Mouse (Mus musculus) right cerebral cortex, postnatal 4 days (tissue): ENCODE measurements around the gene Best3.

Source experiments
- DNase-seq: peaks from one replicate; pipeline ENCODE4 v3.0.0-alpha.2; 2022

The Best3 gene

DNA sequence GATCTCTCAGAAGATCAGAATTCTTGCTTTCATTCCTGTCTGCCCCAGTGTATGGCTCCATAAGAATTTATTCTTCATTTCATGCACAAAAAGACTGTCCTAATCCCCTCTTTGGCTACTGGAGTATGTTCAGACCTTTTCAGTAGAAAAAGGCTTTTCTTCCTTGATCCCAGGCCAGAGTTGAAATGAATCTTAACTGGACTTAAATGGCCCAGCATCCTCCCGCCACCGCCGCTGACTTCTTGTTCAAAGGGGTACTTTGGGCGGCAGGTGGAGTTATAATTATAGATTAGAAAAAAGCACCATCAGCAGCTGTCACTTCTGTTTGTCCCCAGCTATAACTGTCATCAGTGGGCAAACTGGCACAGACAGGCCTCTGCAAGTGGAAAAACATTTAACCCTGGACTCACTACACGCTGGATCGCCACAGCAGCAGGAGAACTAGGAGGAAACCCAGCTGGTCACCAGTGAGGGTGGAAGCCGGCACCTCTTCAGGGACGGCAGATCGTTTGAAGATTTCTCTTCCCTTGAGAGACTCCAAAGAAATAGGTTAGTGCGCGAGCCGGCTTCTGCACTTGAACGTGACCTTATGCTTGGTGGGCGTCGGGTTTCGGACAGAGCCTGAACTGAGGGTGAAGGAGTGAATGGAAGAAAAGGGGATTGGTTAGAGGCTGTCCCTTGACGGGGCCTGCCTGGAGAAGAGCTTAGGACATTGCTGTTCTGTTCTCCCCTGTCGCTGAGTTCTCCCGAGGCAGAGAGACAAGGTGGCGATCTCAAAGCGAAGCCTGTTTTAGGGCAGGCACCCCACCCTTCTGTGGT lies at the start of gene Best3:
TSS of gene Best3 (plus strand) at position 51 of the 819 bp plus-strand sequence.
- no peak for DNase-seq

DNA sequence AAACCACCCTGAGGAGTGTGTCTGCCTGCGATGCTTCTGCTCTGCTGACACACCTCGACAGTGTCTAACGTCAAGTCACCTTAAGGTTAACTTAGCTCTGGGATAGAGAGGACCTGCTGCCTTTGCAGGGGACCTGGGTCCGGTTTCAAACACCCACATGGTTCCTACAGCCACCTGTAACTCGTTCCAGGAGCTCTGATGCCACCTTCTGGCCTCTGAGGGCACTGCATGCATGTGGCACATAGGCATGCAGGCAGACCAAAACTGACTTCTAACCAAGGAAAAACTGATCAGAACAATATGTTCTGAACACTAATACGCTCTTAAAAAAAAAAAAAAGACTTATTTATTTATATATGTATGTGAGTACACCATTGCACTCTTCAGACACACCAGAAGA lies 43.1 kb upstream of the Best3 start:
- DNase-seq: peak; percentile 17

DNA sequence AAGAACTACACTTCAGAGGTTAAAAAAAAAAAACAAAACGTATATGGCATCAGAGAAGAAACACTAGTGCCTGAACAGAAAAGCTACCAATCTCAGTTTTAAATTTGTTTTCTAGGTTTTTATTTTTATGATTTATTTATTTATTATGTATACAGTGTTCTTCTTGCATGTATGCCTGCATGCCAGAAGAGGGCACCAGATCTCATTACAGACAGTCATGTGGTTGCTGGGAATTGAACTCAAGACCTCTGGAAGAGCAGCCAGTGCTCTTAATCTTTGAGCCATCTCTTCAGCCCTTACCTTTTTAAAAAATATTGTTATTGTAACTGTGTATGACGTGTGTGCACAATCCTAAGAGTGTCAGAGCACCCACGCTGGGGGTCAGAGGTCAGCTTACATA lies 42.0 kb upstream of the Best3 start:
- DNase-seq: no peak

DNA sequence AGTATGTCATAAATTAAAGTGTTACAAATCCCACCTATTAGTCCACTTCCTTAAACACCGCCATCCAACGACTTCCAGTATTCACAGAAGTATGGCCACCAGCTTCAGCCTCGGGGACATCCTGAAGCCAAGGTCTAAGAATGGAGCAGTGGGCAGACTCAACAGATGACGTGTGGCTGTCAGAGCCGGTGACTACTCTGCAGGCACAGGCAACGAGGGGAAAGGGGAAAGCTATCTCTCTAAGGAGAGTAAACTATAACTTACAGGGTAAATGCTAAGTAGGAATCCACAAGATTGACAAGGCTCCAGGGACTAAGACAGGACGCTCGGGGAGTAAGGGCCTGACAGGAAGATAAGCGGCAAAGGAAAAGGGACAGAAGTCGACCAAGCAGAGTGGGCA lies 41.2 kb upstream of the Best3 start:
- DNase-seq: no peak

DNA sequence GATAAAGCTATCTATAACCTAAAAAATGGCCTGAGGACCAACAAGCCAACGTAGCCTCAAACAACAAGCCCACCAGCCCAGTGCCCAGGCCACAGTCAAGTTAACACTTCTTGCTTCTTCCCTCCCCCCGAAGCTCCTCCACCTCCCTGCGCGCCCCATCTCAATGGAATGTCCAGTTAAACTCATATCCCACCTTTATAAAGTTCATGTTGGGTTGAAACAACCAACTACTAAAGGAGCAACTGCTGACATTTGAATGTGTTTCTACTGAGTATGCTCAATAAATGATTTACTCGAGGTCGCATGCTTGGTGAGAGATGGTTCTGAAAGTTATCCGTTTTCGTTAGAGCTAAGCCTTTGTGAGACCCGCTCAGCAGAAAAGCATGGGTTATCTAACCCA lies 37.7 kb upstream of the Best3 start:
- DNase-seq: no peak

DNA sequence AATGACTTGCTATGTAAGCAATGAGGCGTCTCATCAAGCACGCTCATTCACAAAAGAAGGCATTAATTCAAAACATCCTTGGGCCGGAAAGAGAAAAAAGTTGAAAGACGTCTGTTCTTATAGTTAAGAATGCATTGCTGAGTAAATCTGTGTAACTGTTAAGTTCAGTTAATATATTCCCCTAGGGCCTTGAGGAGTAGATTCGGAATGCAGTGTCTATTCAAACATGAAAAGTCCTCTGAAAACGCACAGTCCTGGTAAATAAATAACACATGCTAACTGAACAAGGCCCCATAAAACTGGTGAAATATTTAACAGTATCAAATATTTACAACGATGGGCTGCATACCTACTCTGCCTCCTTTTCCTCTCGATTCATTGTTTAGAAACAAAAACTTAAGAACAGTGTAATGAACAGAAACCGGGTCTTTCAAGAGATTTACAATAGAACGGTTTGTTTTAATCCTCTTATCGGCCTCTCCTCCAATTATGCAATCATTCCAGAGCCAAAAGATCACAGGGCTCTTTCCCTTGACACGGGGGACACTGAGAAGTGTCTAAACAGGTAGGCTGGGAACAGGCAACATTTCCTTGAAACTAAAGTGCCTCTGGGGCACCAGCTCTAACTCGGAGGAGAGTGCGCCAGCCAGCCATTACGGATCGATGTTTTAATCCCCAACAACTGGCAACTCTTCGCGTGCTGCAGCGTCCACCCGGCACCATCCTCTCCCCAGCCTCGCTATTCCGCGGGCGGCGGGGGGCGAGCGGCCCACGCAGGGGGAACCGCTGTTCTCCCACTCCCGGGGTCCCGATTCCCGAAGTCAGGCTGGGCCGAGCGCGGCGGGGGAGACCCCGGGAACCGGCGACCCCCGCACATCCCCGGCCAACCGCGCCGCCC lies 36.8 kb upstream of the Best3 start:
- peak; percentile 33 for DNase-seq

DNA sequence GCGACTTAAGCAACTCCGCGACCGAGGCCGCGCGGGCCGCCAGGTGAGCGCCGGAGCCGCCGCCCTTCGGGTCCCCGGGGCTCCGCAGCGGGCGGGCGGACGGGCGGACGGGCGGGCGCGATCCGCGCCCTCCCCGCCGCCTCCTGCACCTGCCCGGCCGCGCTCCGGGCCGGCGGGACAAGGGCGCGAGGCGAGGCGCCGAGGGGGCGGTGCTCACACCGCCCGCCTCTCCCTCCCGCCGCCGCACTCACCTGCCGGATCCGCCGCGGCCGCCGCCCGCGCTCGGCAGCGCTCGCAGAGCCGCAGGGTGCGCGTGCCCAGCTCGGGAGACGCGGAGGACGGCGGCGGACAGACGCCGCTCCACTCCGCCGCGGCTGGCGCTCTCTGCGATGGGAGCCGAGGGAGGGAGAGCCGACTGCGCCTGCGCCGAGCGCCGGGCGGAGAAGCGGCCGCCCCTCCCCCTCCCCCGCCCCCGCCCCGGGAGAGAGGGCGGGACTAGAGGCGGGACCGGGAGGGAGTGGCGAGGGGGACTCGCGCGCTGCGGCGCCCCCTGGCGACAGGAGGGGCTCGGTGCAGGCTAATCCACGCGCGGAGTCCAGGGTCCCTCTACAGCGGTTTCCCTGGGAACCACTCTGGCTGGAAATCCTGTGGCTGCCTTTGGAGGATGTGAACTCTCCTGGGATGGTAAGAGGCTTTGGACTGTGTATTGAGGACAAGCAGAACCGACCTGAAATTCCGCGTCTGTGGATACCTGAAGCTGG lies 35.9 kb upstream of the Best3 start, which contains the start of gene Rab3ip:
TSS of gene Rab3ip (minus strand) at position 761 of the 761 bp plus-strand sequence.
- DNase-seq: peak; percentile 98

DNA sequence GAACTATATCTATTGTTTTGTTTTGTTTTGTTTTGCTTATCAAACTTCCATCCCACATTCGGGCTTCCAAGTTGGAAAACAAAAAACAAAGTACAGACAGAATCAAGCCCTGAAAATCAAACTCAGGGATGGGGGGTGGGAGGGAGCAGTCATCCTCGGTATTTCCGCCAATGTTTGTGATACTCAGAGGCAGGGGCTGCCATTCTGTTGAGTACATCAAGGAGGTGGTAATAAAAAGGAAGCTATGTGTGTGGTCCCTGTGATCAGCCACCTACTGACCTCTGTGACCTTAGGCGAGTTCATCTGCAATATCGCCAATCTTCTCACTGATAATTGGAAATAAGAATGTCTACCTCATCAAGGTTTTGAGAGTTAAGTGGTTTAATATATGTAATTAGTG lies 35.2 kb upstream of the Best3 start:
- no peak for DNase-seq

DNA sequence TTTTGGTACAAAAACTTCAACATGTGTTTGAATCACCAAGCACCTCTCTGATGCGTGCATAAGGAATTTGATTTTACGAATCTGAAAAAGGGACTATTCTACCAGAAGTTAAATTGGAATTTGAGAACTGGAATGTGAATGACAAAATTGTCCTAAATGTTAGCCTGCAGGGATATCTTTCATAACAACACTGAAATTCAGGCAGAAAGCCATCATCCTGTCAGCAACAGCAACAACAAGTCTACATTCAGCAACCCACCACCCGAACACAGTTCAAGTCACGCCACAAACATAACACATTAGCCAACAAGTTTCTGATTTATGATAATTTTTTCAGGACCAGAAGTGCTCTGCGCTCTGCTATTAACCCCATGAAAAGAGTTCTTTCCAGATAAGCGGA lies 30.9 kb upstream of the Best3 start:
- no peak for DNase-seq

DNA sequence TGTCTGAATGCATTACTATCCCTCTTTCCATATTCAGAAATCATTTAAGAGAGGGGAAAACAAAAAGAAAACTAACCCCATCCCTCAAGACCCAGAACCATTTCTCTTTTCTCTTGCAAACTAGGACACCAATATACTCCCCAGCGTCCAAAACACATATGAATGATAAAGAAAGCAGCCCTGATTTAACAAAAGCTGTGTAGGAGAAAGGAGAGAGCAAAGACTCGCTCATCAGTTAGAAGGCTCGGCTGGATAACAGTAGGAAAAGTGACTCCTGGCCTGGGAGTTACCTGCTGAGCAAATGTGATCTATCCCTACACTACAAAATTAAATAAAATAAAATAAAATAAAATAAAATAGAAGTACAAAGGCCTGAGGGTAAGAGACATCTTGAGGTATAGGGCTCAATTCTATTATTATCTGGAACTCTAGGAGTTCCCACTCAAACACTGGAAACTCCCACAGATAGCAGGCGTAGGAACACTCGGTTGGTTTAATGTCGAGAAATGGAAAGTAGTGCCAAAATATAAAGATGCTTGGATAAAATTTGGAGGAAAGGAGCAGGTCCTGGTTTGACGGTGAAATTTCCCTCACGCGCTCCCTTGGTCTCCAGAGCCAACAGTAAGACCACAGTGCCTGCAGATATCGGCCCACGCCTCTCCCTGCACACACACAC lies 29.5 kb upstream of the Best3 start:
- DNase-seq: no peak

DNA sequence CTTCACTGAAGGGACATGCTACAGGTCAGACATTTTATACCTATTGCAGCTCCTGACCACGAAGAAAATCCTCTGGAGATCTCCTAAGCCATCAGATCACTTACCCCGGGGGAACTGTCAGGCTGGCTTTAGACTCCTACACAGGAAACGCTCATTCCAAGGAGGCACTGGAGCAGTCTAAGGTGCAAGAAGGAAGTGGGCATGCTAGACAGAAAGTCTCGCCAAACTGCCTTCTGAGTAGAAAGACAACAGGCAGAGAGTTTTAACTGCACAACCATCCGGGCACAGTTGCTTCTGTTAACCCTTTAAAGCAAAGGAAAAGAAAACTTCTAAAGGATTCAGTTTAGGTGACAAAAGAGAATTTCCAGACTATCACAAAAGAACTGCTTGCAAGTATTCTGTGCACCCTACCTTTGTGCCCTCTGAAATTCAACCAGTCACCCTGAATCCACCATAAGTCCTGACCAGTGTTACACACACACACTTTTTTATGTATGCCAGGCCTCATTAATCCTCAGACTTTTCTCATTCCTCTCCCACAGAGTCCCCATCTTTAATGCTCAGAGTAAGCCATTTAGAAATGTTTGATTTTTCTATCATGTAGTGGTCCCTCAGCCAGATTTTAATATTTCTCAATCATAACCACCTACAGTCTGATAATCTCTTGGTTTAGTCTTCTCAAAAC lies 28.1 kb upstream of the Best3 start:
- DNase-seq: no peak

DNA sequence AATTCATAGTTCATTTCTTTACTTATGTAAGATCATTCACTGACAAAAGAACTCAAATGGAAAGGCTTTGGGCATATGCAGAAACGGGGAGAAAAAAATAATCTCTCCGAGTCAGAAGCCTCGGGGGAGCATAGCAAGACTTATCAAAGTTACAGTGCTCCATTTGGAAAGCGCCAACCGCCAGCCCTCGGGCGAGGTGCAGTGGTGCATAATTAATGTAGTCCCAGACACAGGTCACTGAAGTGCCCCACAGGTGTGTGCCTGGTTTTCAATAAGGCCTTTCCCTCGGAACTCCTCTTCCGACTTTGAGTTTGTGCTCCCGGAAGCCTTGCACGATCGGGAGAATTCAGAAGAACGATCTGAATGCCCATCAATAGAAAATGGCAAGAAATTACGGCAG lies 24.0 kb upstream of the Best3 start:
- DNase-seq: no peak

DNA sequence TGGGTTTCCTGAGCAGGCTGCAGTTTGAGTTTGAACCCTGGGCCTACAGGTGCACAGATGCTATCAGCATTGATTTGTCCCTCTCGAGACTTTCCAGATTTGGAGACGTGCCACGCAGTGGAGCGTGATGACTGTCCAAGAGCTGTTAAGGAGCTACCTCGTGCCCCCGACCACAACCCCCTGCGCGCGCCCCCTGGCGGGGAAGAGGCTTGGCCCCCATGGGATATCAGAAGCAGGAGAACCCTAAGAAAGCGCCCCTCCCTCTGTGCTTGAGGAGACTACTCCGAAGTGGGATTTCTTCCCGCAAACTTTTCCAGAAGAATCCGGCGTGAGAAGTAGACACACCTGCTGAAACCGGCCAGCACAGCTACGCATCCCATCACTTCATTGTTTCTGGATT lies 23.3 kb upstream of the Best3 start:
- DNase-seq: no peak

DNA sequence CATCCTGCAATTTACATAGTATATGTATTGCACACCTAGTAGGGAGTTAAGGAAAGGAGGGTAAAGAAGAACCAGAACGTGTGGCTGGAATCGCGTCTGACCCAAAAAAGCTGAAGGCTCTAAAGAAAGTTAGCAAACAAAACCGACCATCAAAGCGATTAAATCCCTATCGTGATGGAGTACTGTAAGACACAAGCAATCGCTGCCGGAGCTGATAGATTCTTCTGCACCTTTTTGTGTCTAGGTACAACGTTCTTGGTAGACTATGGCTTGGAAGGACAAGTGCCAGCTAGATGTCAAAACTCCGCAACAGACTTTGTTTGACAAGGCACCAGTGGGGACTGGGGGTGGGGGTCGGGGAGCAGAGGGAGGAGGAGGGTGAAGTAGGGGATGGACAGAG lies 22.0 kb upstream of the Best3 start:
- DNase-seq: no peak

DNA sequence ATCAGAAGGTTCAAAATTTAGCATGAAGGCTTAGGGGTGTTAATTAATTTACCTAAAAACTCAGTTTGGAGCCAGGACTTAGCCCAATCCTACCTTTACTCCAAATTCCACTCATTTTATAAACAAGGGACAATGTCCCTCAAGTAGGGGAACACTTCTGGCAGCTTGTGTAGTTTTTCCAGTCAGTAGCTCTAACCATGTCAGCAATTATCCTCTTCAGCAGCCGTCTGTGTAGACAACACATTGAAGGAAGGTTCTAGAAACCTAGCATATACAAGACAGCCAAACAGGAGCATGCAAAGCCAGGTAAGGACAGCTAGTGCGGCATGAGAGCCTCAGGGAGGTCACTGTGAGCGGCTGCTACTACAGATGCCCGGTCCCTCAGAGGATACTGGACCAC lies 21.5 kb upstream of the Best3 start:
- DNase-seq: no peak

DNA sequence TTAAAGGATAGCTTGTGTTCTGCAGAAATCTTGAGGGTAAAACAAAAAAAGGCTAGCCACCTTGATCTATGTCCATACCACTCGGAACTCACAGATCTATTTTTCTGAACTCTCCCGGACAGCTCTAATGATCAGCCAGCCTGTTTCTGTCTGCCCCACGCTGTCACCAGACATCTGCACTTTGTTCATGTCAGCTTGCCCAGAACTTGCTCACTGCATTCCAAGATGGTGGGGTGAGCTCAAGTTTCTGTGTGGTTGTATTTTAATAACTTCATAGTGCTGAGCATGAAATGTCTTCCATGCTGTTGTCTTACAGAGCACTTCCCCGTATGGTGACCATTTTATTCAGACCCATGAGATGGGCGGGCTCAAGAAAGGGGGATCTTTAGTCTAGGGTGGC lies 20.8 kb upstream of the Best3 start:
- DNase-seq: no peak

DNA sequence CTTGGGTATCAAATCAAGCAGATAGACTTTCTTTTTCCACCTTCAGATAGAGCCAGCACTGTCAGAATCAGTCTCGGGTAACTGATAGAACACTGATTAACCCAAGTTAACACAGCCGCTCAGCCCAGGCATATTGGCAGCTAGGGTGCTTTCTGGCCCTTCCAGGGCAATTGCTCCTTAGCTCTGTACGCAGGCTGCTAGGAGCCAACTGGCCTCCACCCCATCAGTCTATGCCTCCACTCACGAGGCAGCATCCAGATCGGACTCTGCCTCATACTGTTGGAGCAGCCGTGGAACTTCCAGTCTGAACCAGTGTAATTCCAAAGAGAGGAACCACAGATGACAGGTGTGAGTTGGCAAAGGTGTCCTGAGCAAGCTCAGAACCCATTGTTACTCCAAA lies 20.0 kb upstream of the Best3 start:
- no peak for DNase-seq

DNA sequence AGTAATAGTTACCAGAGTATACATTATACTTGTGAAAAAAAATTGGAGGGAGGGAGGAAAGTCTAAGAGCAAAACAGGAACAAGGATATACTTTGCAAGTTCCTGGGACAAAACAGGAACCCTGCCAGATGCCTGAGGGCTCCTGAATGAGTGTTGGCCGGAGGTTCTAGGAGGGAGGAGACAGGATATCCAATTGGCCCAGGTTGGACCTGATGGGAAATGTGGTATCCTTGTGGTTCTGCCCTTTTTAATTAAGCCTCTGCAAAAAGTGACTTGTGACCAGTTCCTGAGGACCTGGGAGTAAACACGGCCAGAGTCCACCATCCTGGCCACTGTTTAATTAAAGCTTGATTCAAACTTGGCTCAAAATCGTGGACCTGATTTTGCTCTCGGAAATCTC lies 17.4 kb upstream of the Best3 start:
- DNase-seq: no peak

DNA sequence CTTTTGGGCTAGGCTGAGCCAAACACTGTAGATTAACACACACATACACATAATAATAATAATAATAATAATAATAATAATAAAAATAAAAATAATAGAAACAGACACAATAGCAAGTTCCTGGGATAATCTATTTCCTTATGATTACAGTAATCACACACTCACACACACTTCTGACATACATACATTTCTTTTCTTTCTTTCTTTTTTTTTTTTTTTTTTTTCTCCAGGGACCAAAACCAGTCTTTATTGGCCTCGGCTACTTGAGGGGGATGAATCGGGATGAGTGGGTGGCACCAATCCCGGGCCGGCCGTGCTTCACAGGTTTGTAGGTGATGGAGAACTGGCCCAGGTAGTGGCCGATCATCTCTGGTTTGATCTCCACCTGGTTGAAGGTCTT lies 13.6 kb upstream of the Best3 start, which contains the start of gene Gm10271:
TSS of gene Gm10271 (minus strand) at position 101 of the 400 bp plus-strand sequence.
- no peak for DNase-seq

DNA sequence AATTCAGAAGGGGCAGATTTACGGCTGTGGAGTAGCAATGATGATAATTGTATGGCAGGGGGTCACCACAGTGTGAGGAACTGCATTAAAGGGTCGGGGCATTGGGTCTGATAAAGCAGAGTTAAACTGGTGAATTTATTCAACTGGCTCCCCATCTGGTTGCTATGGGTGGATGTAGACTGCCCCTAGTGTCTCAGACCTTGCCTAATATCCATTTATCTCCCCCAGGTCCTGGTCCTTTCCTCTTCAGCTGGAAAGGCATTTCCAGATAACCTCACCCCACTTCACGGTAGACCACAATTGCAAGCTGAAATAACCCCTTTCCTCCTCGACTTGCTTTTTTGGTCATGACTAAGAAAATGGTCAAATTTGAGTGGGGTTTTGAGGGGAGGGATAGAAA lies 8.7 kb upstream of the Best3 start:
- DNase-seq: no peak

DNA sequence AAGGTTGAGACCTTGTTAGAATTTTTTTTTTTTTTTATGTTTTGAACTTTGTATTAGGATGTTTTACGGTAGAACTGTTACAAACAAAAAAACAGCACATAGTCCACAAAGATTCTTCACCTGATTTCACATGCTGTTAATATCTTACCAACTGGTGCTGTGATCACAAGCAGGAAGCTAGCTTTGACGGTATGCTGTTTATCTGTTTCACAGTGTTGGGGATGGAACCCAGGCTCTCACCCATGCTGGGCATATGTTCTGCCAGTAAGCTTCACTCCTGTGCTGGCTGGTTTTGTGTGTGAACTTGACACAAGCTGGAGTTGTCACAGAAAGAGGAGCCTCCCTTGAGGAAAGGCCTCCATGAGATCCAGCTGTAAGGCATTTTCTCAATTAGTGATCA lies 8.3 kb upstream of the Best3 start:
- DNase-seq: no peak

DNA sequence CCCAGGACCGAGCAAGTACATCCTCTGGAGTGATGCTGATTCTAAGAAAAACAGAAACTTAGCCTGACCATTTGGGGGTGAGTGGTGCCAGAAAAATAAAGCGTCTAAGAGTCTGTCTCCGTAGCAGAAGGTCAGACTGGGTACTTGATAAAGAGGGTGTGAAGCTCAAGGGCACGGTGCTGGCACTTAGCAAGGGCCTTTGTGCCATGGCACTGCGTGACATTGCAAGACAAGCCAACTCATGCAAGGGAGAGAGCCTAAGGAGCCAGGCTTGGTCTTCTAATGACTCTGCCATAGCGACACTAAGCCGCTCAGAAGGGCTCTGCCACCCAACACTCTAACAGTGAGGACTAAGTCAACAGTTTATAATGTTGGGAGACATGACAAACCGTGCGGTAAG lies 7.3 kb upstream of the Best3 start:
- DNase-seq: no peak
